Mouse (Mus musculus) neural tube, embryonic 14.5 days (tissue): ENCODE measurements around the gene Adgrl3. TPM values are rescaled to one million over a fixed set of nuclear protein-coding genes. Genes with fewer than 3 reads are reported as not detected.

Source experiments
- ATAC-seq: fragments of 200-750 bp; cut with Nextera tagmentation; 2 replicates; pipeline ENCODE4 v1.8.0; 2017; ENCODE audit warnings: low read depth, mild to moderate bottlenecking, moderate TSS enrichment, moderate library complexity
- H3K27ac ChIP-seq: fragments of 300-500 bp; sonication (generic); 2 replicates; pipeline ENCODE4 v1.5.1; 2014; ENCODE audit warnings: low read depth, mild to moderate bottlenecking, control low read depth, low read length, moderate library complexity, mixed read lengths
- H3K27me3 ChIP-seq: fragments of 300-500 bp; sonication (generic); 2 replicates; pipeline ENCODE4 v1.6.1; 2014; ENCODE audit warnings: low read length; ENCODE audit not compliant: control insufficient read depth, insufficient read depth
- H3K36me3 ChIP-seq: fragments of 300-500 bp; sonication (generic); 2 replicates; pipeline ENCODE4 v1.6.1; 2014; ENCODE audit warnings: low read length, mixed read lengths; ENCODE audit not compliant: control insufficient read depth, insufficient read depth
- H3K4me1 ChIP-seq: fragments of 300-500 bp; sonication (generic); 2 replicates; pipeline ENCODE4 v1.6.1; 2014; ENCODE audit warnings: low read length; ENCODE audit not compliant: control insufficient read depth, insufficient read depth
- H3K4me2 ChIP-seq: fragments of 300-500 bp; sonication (generic); 2 replicates; pipeline ENCODE4 v1.6.1; 2014; ENCODE audit warnings: mild to moderate bottlenecking, low read depth, low read length, control low read depth
- H3K4me3 ChIP-seq: fragments of 300-500 bp; sonication (generic); 2 replicates; pipeline ENCODE4 v1.5.1; 2014; ENCODE audit warnings: low read depth, low read length, control low read depth, mixed read lengths
- H3K9ac ChIP-seq: fragments of 300-500 bp; sonication (generic); replicated peaks from 2 replicates; pipeline ENCODE4 v1.6.1; 2014; ENCODE audit warnings: low read depth, mild to moderate bottlenecking, control low read depth, low read length, mixed read lengths
- H3K9me3 ChIP-seq: fragments of 300-500 bp; sonication (generic); 2 replicates; pipeline ENCODE4 v1.6.1; 2016; ENCODE audit warnings: low read length; ENCODE audit not compliant: control insufficient read depth
- WGBS: fragments of 180-500 bp; shearing (Covaris S2); extraction: QIAGEN DNeasy Blood & Tissue Kit; methylation state at CpG from one replicate; pipeline ENCODE4 v1.1.7; 2014; 5-methylcytosine and 5-hydroxymethylcytosine counted together
- polyA plus RNA-seq: library from polyadenylated mRNA; unstranded; fragments of >200 nt; fragmentation: Nextera tagmentation; extraction: Ambion mirVana; gene quantifications from 2 replicates; pipeline ENCODE4 v1.2.1, GENCODE M21; 2014

Gene Adgrl3
- polyA plus RNA-seq, 1 experiment from 2014 or later = 98.7 TPM

GRCm38 (mm10) chr5:81465971-81466370, 446.0 kb downstream of the Adgrl3 start:
- no peak overlapping the region for H3K4me3 ChIP-seq
- ATAC-seq = no peak
- H3K9me3 ChIP-seq = no peaks in the 10 kb centered on the region
- H3K9ac ChIP-seq = no peak overlapping the region
- no peaks in the 10 kb centered on the region for H3K27me3 ChIP-seq
- H3K4me1 ChIP-seq = no peaks in the 10 kb centered on the region
- H3K36me3 ChIP-seq = no peaks in the 10 kb centered on the region
- no peak overlapping the region for H3K4me2 ChIP-seq
- WGBS = 80% methylated on average over 4 of the region's 4 CpGs
- H3K27ac ChIP-seq = no peak overlapping the region

GRCm38 (mm10) chr5:81474681-81475080, 454.7 kb downstream of the Adgrl3 start:
- H3K4me2 ChIP-seq = no peak overlapping the region
- no peak overlapping the region for H3K4me3 ChIP-seq
- 84% methylated on average over 2 of the region's 2 CpGs for WGBS
- no peaks in the 10 kb centered on the region for H3K27me3 ChIP-seq
- no peaks in the 10 kb centered on the region for H3K36me3 ChIP-seq
- H3K27ac ChIP-seq = no peak overlapping the region
- no peaks in the 10 kb centered on the region for H3K9me3 ChIP-seq
- no peak overlapping the region for H3K9ac ChIP-seq
- H3K4me1 ChIP-seq = no peaks in the 10 kb centered on the region
- ATAC-seq = no peak

GRCm38 (mm10) chr5:81475406-81475805, 455.5 kb downstream of the Adgrl3 start:
- no peak for ATAC-seq
- no peak overlapping the region for H3K27ac ChIP-seq
- no peaks in the 10 kb centered on the region for H3K4me1 ChIP-seq
- H3K9me3 ChIP-seq = no peaks in the 10 kb centered on the region
- H3K9ac ChIP-seq = no peak overlapping the region
- H3K4me2 ChIP-seq = no peak overlapping the region
- 79% methylated on average over 3 of the region's 3 CpGs for WGBS
- H3K36me3 ChIP-seq = no peaks in the 10 kb centered on the region
- H3K27me3 ChIP-seq = no peaks in the 10 kb centered on the region
- no peak overlapping the region for H3K4me3 ChIP-seq

GRCm38 (mm10) chr5:81475971-81476606, 456.2 kb downstream of the Adgrl3 start:
- Histone ChIP-seq H3K36me3 (no peaks in the 10 kb centered on the region), H3K9ac (no peak overlapping the region), H3K4me2 (no peak overlapping the region), H3K4me1 (no peaks in the 10 kb centered on the region), H3K4me3 (no peak overlapping the region), H3K9me3 (no peaks in the 10 kb centered on the region), H3K27ac (no peak overlapping the region), H3K27me3 (no peaks in the 10 kb centered on the region)
- WGBS = 52% methylated on average over 8 of the region's 8 CpGs
- ATAC-seq = no peak

GRCm38 (mm10) chr5:81480911-81481310, 461.0 kb downstream of the Adgrl3 start:
- WGBS = 90% methylated on average over 3 of the region's 3 CpGs
- no peak overlapping the region for H3K27ac ChIP-seq

GRCm38 (mm10) chr5:81483890-81484289, 464.0 kb downstream of the Adgrl3 start:
- Histone ChIP-seq H3K4me1 (no peaks in the 10 kb centered on the region), H3K27ac (no peak overlapping the region), H3K27me3 (no peaks in the 10 kb centered on the region), H3K9me3 (no peaks in the 10 kb centered on the region), H3K36me3 (no peaks in the 10 kb centered on the region), H3K4me2 (no peak overlapping the region), H3K9ac (no peak overlapping the region), H3K4me3 (no peak overlapping the region)
- 61% methylated on average over 3 of the region's 3 CpGs for WGBS
- ATAC-seq = no peak

More at GRCm38 (mm10) chr5:81480911-81481310, 461.0 kb downstream of the Adgrl3 start:
- Histone ChIP-seq H3K9me3 (no peaks in the 10 kb centered on the region), H3K9ac (no peak overlapping the region), H3K4me2 (no peak overlapping the region), H3K36me3 (no peaks in the 10 kb centered on the region), H3K27me3 (no peaks in the 10 kb centered on the region), H3K4me3 (no peak overlapping the region), H3K4me1 (no peaks in the 10 kb centered on the region)
- no peak for ATAC-seq

- Histone ChIP-seq H3K9me3 (no peaks in the 10 kb centered on the region), H3K4me3 (no peak overlapping the region), H3K27me3 (no peaks in the 10 kb centered on the region), H3K36me3 (no peaks in the 10 kb centered on the region), H3K9ac (no peak overlapping the region), H3K4me2 (no peak overlapping the region), H3K27ac (no peak overlapping the region), H3K4me1 (no peaks in the 10 kb centered on the region)
- WGBS = 94% methylated on average over 3 of the region's 3 CpGs
- ATAC-seq = no peak
These were observed 481.1 kb downstream of the Adgrl3 start for GRCm38 (mm10) chr5:81501076-81501475.

GRCm38 (mm10) chr5:81518720-81519496, 499.0 kb downstream of the Adgrl3 start:
- Histone ChIP-seq H3K27ac (0 out of 2 replicates have a peak overlapping the region, but pooled peaks have one; percentile 10), H3K27me3 (no peaks in the 10 kb centered on the region), H3K36me3 (no peaks in the 10 kb centered on the region), H3K4me2 (peak overlapping the region; percentile 8; the same call in 1 of the 2 replicates), H3K4me1 (peaks cover 4% of the 10 kb centered on the region; the same call in 1 of the 2 replicates), H3K9ac (no peak overlapping the region), H3K4me3 (no peak overlapping the region), H3K9me3 (no peaks in the 10 kb centered on the region)
- 40% methylated on average over 5 of the region's 5 CpGs for WGBS
- ATAC-seq = no peak; the same call in 1 of the 2 replicates
